10 mouse cellular contexts compared by ENCODE assay signal in genomic region chr11:99310882-99311281, GRCm38 (mm10). TPM values are rescaled to one million over a fixed set of nuclear protein-coding genes. Genes with fewer than 3 reads are reported as not detected.
DNase-seq lines count a peak whose midpoint lies in the region; ATAC-seq and TF ChIP-seq lines count a peak whose summit lies in the region.
"Had no signal": no experiment of that assay in that cellular context is flagged by ENCODE, and none has a peak within 500 bp of the region (broad histone marks: within the 10 kb centered on the region; RNA-seq: fewer than 3 reads in every experiment).

No protein-coding gene starts in this region.

- in situ Hi-C loops in Patski (cut with MboI; ENCODE audit: low pct_unique_long_range_greater_than_20kb) = loop anchor here (5.0 kb wide), 1 partner anchor 56 kb away; no protein-coding TSS in a partner anchor

- no peaks in the 10 kb centered on the region for H3K9me3 ChIP-seq in kidney, postnatal 0 days (replicated peaks; ENCODE audit: low read length)

- 82% methylated on average over 1 of the region's 1 CpGs for WGBS in kidney, postnatal 0 days

- no peaks in the 10 kb centered on the region for H3K27me3 ChIP-seq in kidney, postnatal 0 days (ENCODE audit: insufficient read depth, low read length)
- peaks cover 5% of the 10 kb centered on the region for H3K27me3 ChIP-seq in Patski

- DNase-seq in kidney, postnatal 0 days (ENCODE audit: low spot score) = peak; percentile 66
- no peak for DNase-seq in kidney, adult 8-10 months
- peak; percentile 71 for DNase-seq in CD4-positive helper T cell, adult 2 months (ENCODE audit: low read depth, low spot score)
- DNase-seq in Patski (ENCODE audit: low read depth, low spot score) = no peak
- peak; percentile 83 for DNase-seq in induced T-regulatory cell, adult 2 months (ENCODE audit: low read depth)
- DNase-seq in testis, postnatal 10 days (ENCODE audit: low spot score) = no peak
- no peak for DNase-seq in layer of hippocampus, postnatal 14 days (ENCODE audit: low spot score in 2 of 2)
- DNase-seq in layer of hippocampus, adult 9-11 months = no peak
- DNase-seq: cerebellum, postnatal 25 days had no signal

- H3K4me3 ChIP-seq in kidney, postnatal 0 days (replicated peaks; ENCODE audit: low read depth, low read length) = no peak overlapping the region

- no peaks in the 10 kb centered on the region for H3K36me3 ChIP-seq in kidney, postnatal 0 days (ENCODE audit: insufficient read depth, low read length)

- ATAC-seq in kidney, postnatal 0 days (replicated peaks; ENCODE audit: low FRiP score, low read depth) = no peak
- ATAC-seq in Patski = no peak

- H3K27ac ChIP-seq in kidney, postnatal 0 days = no peak overlapping the region

- no peak overlapping the region for H3K4me2 ChIP-seq in kidney, postnatal 0 days (ENCODE audit: low read length)

- POLR2A ChIA-PET in Patski (lab: Charles Lee) = no interaction called here

- TF ChIP-seq CTCF in kidney, postnatal 0 days (IDR thresholded peaks at IDR 0.05; ENCODE audit: low read depth) = peak; percentile 67
- TF ChIP-seq CTCF in Patski (IDR thresholded peaks at IDR 0.05) = peak; percentile 62

- H3K4me1 ChIP-seq in kidney, postnatal 0 days (replicated peaks; ENCODE audit: insufficient read depth, low read length) = no peaks in the 10 kb centered on the region

- CTCF ChIA-PET in Patski (lab: Charles Lee) = interaction anchor here (0.7 to 1.7 kb wide), 6 partner anchors 11 to 188 kb away, joined by 3 to 6 read pairs (median 3); no protein-coding TSS in a partner anchor

- no peak overlapping the region for H3K9ac ChIP-seq in kidney, postnatal 0 days (ENCODE audit: low read depth, low read length)

RNA-seq across cellular contexts. Expression of gene Krt25, which starts 11.9 kb away (rescaled TPM):
- 0.08 and 0.09 TPM in 2 replicates for polyA plus RNA-seq in kidney, postnatal 0 days (2015; fragmentation: Nextera tagmentation; extraction: Ambion mirVana)
- polyA plus RNA-seq in Patski (2021) = not detected
- total RNA-seq in layer of hippocampus, postnatal 14 days (2021) = not detected
- total RNA-seq: hematopoietic stem cell, adult 5-6 weeks had no signal

RNA-seq across cellular contexts. Expression of gene Krt24, which starts 25.8 kb away (rescaled TPM):
- not detected in 2 replicates for polyA plus RNA-seq in kidney, postnatal 0 days (2015; fragmentation: Nextera tagmentation; extraction: Ambion mirVana)
- polyA plus RNA-seq in Patski (2021) = not detected
- total RNA-seq in layer of hippocampus, postnatal 14 days (2021) = not detected
- total RNA-seq: hematopoietic stem cell, adult 5-6 weeks had no signal

RNA-seq across cellular contexts. Expression of gene Krt26, which starts 26.9 kb away (rescaled TPM):
- polyA plus RNA-seq in kidney, postnatal 0 days (2015; fragmentation: Nextera tagmentation; extraction: Ambion mirVana) = not detected in 2 replicates
- polyA plus RNA-seq in Patski (2021) = not detected
- under 1 TPM in 1 of 2 experiments, not detected in 1; 0.14 TPM for total RNA-seq in layer of hippocampus, postnatal 14 days (2021)
- total RNA-seq: hematopoietic stem cell, adult 5-6 weeks had no signal

RNA-seq across cellular contexts. Expression of gene Krt27, which starts 40.0 kb away (rescaled TPM):
- polyA plus RNA-seq in kidney, postnatal 0 days (2015; fragmentation: Nextera tagmentation; extraction: Ambion mirVana) = not detected in 2 replicates
- not detected for polyA plus RNA-seq in Patski (2021)
- total RNA-seq in layer of hippocampus, postnatal 14 days (2021) = not detected
- total RNA-seq: hematopoietic stem cell, adult 5-6 weeks had no signal

Comparison
In these comparisons a context has a peak if more than half of its experiments do, and no peak if none do; other contexts are left out.
1. DNase-seq: peak in kidney, postnatal 0 days (single experiment), CD4-positive helper T cell, adult 2 months (single experiment) and induced T-regulatory cell, adult 2 months (single experiment); none in kidney, adult 8-10 months (0 of 2), Patski (single experiment), testis, postnatal 10 days (single experiment), layer of hippocampus, postnatal 14 days (0 of 2) and layer of hippocampus, adult 9-11 months (single experiment).